Mouse (Mus musculus) kidney, postnatal 0 days (tissue): ENCODE measurements at regions not wholly inside any gene's neighbourhood (a gene's known extent, or its start where the extent isn't known, plus 50 kb on each side); places are given as distances from the start of the nearest gene placed in this dataset.

Experiments used
- ATAC-seq: fragments of 200-750 bp; cut with Nextera tagmentation; replicated peaks from 2 replicates; pipeline ENCODE4 v1.8.0; 2017; ENCODE audit warnings: low read depth, moderate number of reproducible peaks, moderate TSS enrichment, moderate library complexity; ENCODE audit not compliant: low FRiP score
- DNase-seq: peaks from one replicate; pipeline ENCODE4 v3.0.0-alpha.2; 2016; ENCODE audit warnings: low spot score
- H3K27ac ChIP-seq: fragments of 300-500 bp; sonication (generic); 2 replicates; pipeline ENCODE4 v1.5.1; 2014; ENCODE audit warnings: mild to moderate bottlenecking
- H3K27me3 ChIP-seq: fragments of 300-500 bp; sonication (generic); 2 replicates; pipeline ENCODE4 v1.6.1; 2014; ENCODE audit warnings: low read length, mixed read lengths; ENCODE audit not compliant: insufficient read depth
- H3K36me3 ChIP-seq: fragments of 300-500 bp; sonication (generic); 2 replicates; pipeline ENCODE4 v1.6.1; 2014; ENCODE audit warnings: low read length, mixed read lengths; ENCODE audit not compliant: insufficient read depth
- H3K4me1 ChIP-seq: fragments of 300-500 bp; sonication (generic); replicated peaks from 2 replicates; pipeline ENCODE4 v1.6.1; 2014; ENCODE audit warnings: antibody characterized with exemption, low read length, mixed read lengths; ENCODE audit not compliant: insufficient read depth
- H3K4me2 ChIP-seq: fragments of 300-500 bp; sonication (generic); 2 replicates; pipeline ENCODE4 v1.6.1; 2014; ENCODE audit warnings: mild to moderate bottlenecking, low read length, moderate library complexity, mixed read lengths
- H3K4me3 ChIP-seq: fragments of 300-500 bp; sonication (generic); replicated peaks from 2 replicates; pipeline ENCODE4 v1.5.1; 2014; ENCODE audit warnings: low read depth, low read length
- H3K9ac ChIP-seq: fragments of 300-500 bp; sonication (generic); 2 replicates; pipeline ENCODE4 v1.6.1; 2014; ENCODE audit warnings: low read depth, low read length
- H3K9me3 ChIP-seq: fragments of 300-500 bp; sonication (generic); replicated peaks from 2 replicates; pipeline ENCODE4 v1.6.1; 2016; ENCODE audit warnings: low read length, inconsistent platforms, mixed read lengths
- CTCF ChIP-seq: IDR thresholded peaks from 2 replicates; pipeline ENCODE4 v1.5.1; 2016; ENCODE audit warnings: antibody characterized with exemption, low read depth, mild to moderate bottlenecking, moderate library complexity
- WGBS: fragments of 180-500 bp; shearing (Covaris S2); extraction: QIAGEN DNeasy Blood & Tissue Kit; methylation state at CpG from one replicate; pipeline ENCODE4 v1.1.7; 2014; 5-methylcytosine and 5-hydroxymethylcytosine counted together

GRCm38 (mm10) chr19:23085173-23085660, 55.8 kb upstream of the Klf9 start:
- H3K9me3 ChIP-seq = no peaks in the 10 kb centered on the region
- H3K4me2 ChIP-seq = no peak overlapping the region
- H3K27ac ChIP-seq = no peak overlapping the region
- no peak for DNase-seq
- H3K36me3 ChIP-seq = no peaks in the 10 kb centered on the region
- TF ChIP-seq CTCF = no peak
- 30% methylated on average over 7 of the region's 7 CpGs for WGBS
- no peak overlapping the region for H3K9ac ChIP-seq
- ATAC-seq = no peak
- H3K4me3 ChIP-seq = no peak overlapping the region
- H3K27me3 ChIP-seq = no peaks in the 10 kb centered on the region
- H3K4me1 ChIP-seq = no peaks in the 10 kb centered on the region

DNA sequence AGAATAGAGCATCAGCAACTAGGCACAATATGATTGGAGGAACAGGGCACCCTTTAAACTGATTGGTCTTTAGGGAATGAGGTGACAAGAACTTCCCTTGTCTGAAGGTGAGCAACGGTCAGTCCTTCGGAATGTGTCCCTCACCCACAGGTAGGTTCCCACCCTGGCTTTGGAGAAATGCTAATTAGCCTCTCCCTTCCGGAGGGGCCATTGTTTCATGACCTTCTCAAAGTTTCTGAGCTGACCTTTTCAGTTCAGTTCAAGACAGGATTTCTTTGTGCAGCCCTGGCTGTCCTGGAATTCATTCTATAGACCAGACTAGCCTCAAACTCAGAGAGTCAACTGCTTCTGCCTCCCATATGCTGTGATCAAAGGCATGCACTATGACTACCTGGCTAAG, 53.5 kb upstream of the Klf9 start:
- DNase-seq = no peak
- TF ChIP-seq CTCF = no peak
- H3K9me3 ChIP-seq = no peaks in the 10 kb centered on the region
- ATAC-seq = no peak
- H3K4me1 ChIP-seq = no peaks in the 10 kb centered on the region
- no peak overlapping the region for H3K4me3 ChIP-seq
- H3K4me2 ChIP-seq = no peak overlapping the region
- 84% methylated on average over 3 of the region's 3 CpGs for WGBS
- no peaks in the 10 kb centered on the region for H3K36me3 ChIP-seq
- H3K9ac ChIP-seq = no peak overlapping the region
- H3K27ac ChIP-seq = no peak overlapping the region
- H3K27me3 ChIP-seq = no peaks in the 10 kb centered on the region

- Histone ChIP-seq H3K36me3 (no peaks in the 10 kb centered on the region), H3K9me3 (no peaks in the 10 kb centered on the region), H3K4me3 (no peak overlapping the region), H3K27ac (no peak overlapping the region), H3K4me1 (no peaks in the 10 kb centered on the region), H3K4me2 (no peak overlapping the region), H3K9ac (no peak overlapping the region), H3K27me3 (no peaks in the 10 kb centered on the region)
- DNase-seq = peak; percentile 43
- no peak for ATAC-seq
- no peak for TF ChIP-seq CTCF
- WGBS = 92% methylated on average over 1 of the region's 1 CpGs
Observed at GRCm38 (mm10) chr19:23089081-23089480, 51.9 kb upstream of the Klf9 start.

- H3K36me3 ChIP-seq = no peaks in the 10 kb centered on the region
- no peaks in the 10 kb centered on the region for H3K27me3 ChIP-seq
- ATAC-seq = no peak
- H3K4me3 ChIP-seq = no peak overlapping the region
- no peak overlapping the region for H3K9ac ChIP-seq
- no peak for DNase-seq
- 79% methylated on average over 8 of the region's 8 CpGs for WGBS
- H3K4me2 ChIP-seq = no peak overlapping the region
- H3K9me3 ChIP-seq = no peaks in the 10 kb centered on the region
- H3K27ac ChIP-seq = no peak overlapping the region
- TF ChIP-seq CTCF = no peak
- no peaks in the 10 kb centered on the region for H3K4me1 ChIP-seq
Observed at GRCm38 (mm10) chr19:23089761-23090514, 51.1 kb upstream of the Klf9 start.
